Mouse (Mus musculus) CD4-positive naive resting alpha-beta T cell, adult 57 days (primary cell): Measurements from ENCODE around the gene Diablo. TPM values are rescaled to one million over a fixed set of nuclear protein-coding genes. Genes with fewer than 3 reads are reported as not detected.

Source experiments
- total RNA-seq: library from RNA; stranded (reverse); gene quantifications from one replicate; pipeline ENCODE4 v1.2.4, GENCODE M21; 2023

Diablo gene
- total RNA-seq = 55.7 TPM

DNA sequence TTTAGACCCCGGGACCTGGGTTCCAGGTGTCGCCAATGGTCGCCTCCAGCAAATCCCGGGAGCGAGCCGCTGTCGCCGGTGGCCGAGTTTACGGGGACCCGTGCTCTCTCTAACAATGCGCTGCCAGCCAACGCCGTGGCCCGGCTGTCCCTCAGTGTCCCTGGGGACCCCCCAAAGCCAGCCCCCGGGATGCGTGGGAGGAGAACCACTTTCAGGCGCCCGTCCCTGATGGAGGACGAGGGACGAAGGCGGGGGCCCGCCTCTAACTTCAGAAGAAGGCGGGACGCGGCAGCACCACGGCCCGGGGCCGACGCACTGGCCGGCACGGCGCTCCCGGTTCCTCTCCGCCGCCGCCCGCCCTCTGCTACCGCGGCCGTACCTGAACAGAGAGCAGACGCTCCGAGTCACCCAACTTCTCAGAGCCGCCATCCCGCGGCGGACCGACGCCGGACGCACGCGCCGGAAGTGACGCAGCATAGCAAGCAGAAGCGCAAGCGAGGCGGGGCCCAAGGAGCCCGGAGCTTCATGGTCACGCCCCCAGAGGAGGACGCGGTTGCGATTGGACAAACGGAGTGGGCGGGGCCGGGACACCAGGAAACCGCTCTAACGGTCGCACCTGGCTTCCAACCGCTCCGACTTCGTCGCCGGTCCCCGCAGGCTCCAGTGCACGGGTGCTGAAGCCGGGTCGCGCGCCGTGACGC lies at the start of gene Diablo:
Gene Diablo, minus strand, starts transcription at position 485 of the 701 bp plus-strand sequence.

GRCm38 (mm10) chr5:123572357-123573186 lies 48.6 kb upstream of the Diablo start, which contains the start of gene Vps33a:
Gene Vps33a (minus strand): TSS chr5:123573038.

GRCm38 (mm10) chr5:123525281-123525680 lies 1.3 kb upstream of the Diablo start, which contains the start of gene Gm49027:
Gene Gm49027 (minus strand): TSS chr5:123525488.

DNA sequence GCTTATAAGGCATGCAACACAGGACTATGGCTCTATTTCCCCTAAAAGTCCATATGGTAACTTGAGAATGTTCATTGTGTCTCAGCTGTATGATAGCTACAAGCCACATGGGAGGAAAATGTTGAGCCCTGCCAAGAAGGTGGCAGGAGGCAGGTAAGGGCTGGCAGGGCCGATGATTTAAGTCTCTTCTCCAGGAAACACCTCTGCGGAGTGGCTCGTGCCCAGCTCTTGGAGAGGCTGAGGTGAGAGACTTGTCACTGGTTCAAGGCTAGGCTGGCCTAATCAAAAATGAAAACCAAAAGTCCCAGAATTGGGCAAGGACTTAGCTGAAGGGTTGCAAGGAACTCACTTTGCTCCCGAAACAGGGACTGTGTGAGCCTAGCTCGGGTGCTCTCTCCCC lies 13.8 kb downstream of the Diablo start, which contains the start of gene B3gnt4:
Gene B3gnt4, plus strand, starts transcription at position 301 of the 400 bp plus-strand sequence.

DNA sequence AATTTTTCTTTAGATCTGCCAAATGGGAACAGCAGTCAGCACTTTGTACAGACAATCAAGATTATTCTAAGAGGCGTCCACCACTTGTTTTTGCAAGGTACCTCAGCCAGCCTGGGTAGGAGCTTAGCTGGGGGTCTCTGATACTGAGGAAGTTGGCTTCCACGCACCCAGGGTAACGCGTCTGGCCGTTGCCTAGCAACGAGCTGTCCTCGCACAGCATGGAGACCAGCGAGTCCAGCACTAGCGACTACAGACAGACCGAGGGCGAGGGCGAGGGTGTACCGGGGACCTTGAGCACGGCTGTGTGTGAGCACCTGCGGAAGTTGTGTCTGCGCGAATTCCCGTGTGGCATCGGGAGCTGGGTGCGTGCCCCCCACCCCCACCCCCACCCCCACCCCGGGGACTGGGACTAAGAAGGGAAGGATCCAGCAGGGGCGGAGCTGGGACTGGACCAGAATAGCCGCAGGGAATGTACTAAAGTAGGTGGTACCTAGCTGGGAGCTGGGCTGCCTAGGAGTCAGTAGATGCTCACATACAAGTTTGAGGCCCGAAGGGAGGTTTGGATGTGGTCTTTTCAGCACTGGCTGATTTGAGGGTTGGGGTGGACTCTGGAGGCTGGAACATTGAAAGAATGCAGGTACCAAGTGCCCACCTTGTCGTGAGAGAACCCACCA lies 34.7 kb downstream of the Diablo start, which contains the start of the genes Lrrc43 and Il31:
Gene Lrrc43, plus strand, starts transcription at position 194 of the 674 bp plus-strand sequence.
Gene Il31, minus strand, starts transcription at position 378 of the 674 bp plus-strand sequence.

Other genes starting within 250 kb of the Diablo start
- 15.4 TPM for gene Bcl7a, start 180.3 kb downstream of the Diablo start, total RNA-seq
- 87.5 TPM for gene Mlxip, start 129.4 kb downstream of the Diablo start, total RNA-seq
- gene Lrrc43, start 34.9 kb downstream of the Diablo start, total RNA-seq = not detected
- gene Il31, start 34.7 kb downstream of the Diablo start, total RNA-seq = not detected
- gene B3gnt4, start 13.7 kb downstream of the Diablo start, total RNA-seq = not detected
- gene Gm49027, start 1.3 kb upstream of the Diablo start, total RNA-seq = 4.8 TPM
- gene Vps33a, start 48.9 kb upstream of the Diablo start, total RNA-seq = 49.0 TPM
- 99.2 TPM for gene Clip1, start 160.4 kb upstream of the Diablo start, total RNA-seq
- gene Zcchc8, start 196.9 kb upstream of the Diablo start, total RNA-seq = 78.7 TPM
- 247 TPM for gene Rsrc2, start 225.2 kb upstream of the Diablo start, total RNA-seq
- 1.1 TPM for gene Kntc1, start 225.5 kb upstream of the Diablo start, total RNA-seq